9 mouse cellular contexts compared by ENCODE assay signal in genomic region chr5:25530629-25531028, GRCm38 (mm10). TPM values are rescaled to one million over a fixed set of nuclear protein-coding genes. Genes with fewer than 3 reads are reported as not detected.
DNase-seq lines count a peak whose midpoint lies in the region; ATAC-seq and TF ChIP-seq lines count a peak whose summit lies in the region.
"Had no signal": no experiment of that assay in that cellular context is flagged by ENCODE, and none has a peak within 500 bp of the region (broad histone marks: within the 10 kb centered on the region; RNA-seq: fewer than 3 reads in every experiment).

No protein-coding gene starts in this region.

- H3K9me3 ChIP-seq in heart, embryonic 11.5 days (replicated peaks; ENCODE audit: control insufficient read depth, low read length): no peaks in the 10 kb centered on the region
- no peaks in the 10 kb centered on the region for H3K9me3 ChIP-seq in forebrain, embryonic 12.5 days
- no peaks in the 10 kb centered on the region for H3K9me3 ChIP-seq in liver, embryonic 14.5 days (ENCODE audit: control insufficient read depth, low read length)

- no peaks in the 10 kb centered on the region for H3K36me3 ChIP-seq in heart, embryonic 11.5 days (ENCODE audit: control insufficient read depth, insufficient read depth, low read length)
- no peaks in the 10 kb centered on the region for H3K36me3 ChIP-seq in forebrain, embryonic 12.5 days (replicated peaks)
- H3K36me3 ChIP-seq in liver, embryonic 14.5 days (replicated peaks; ENCODE audit: control insufficient read depth, insufficient read depth, low read depth): no peaks in the 10 kb centered on the region

- no peak for ATAC-seq in heart, embryonic 11.5 days (replicated peaks; ENCODE audit: insufficient number of reproducible peaks, low FRiP score, low TSS enrichment)
- ATAC-seq in forebrain, embryonic 12.5 days (ENCODE audit: low FRiP score): no peak
- no peak for ATAC-seq in liver, embryonic 14.5 days (ENCODE audit: insufficient read depth)
- ATAC-seq in monocyte, adult 5-6 weeks (replicated peaks; ENCODE audit: insufficient number of reproducible peaks, low FRiP score, low TSS enrichment, poor library complexity, severe bottlenecking): no peak

- WGBS in heart, embryonic 11.5 days (ENCODE audit: insufficient replicate concordance): 37% methylated on average over 2 of the region's 2 CpGs
- WGBS in forebrain, embryonic 12.5 days: 18% methylated on average over 2 of the region's 2 CpGs
- WGBS in liver, embryonic 14.5 days (ENCODE audit: insufficient replicate concordance): 6% methylated on average over 2 of the region's 2 CpGs

- no peak for TF ChIP-seq EP300 in liver, embryonic 14.5 days (IDR thresholded peaks at IDR 0.05; ENCODE audit: low read depth)

- peaks cover 5% of the 10 kb centered on the region; the same call in 1 of the 2 replicates for H3K4me1 ChIP-seq in heart, embryonic 11.5 days (ENCODE audit: control insufficient read depth, insufficient read depth, low read length)
- 0 out of 2 replicates have a peak, but pooled peaks cover 4% of the 10 kb centered on the region for H3K4me1 ChIP-seq in forebrain, embryonic 12.5 days
- peaks cover 12 to 21% of the 10 kb centered on the region in 2 experiments for H3K4me1 ChIP-seq in liver, embryonic 14.5 days (replicated peaks; ENCODE audit: control insufficient read depth in 2 of 2, insufficient read depth in 2 of 2, low read length in 1 of 2)

- H3K4me2 ChIP-seq in heart, embryonic 11.5 days: peak overlapping the region; percentile 43
- peak overlapping the region; percentile 66 for H3K4me2 ChIP-seq in forebrain, embryonic 12.5 days
- H3K4me2 ChIP-seq in liver, embryonic 14.5 days (ENCODE audit: low read depth): peak overlapping the region; percentile 75

- H3K9ac ChIP-seq in heart, embryonic 11.5 days (ENCODE audit: low read depth, low read length): no peak overlapping the region
- H3K9ac ChIP-seq in forebrain, embryonic 12.5 days: no peak overlapping the region
- H3K9ac ChIP-seq in liver, embryonic 14.5 days (replicated peaks): peak overlapping the region; percentile 89

- TF ChIP-seq CTCF in liver, embryonic 14.5 days (IDR thresholded peaks at IDR 0.05; ENCODE audit: low read depth): no peak

- no peak for DNase-seq in heart, postnatal 14 days
- peak; percentile 60 for DNase-seq in A20 (ENCODE audit: low read depth, low spot score)
- peak in 1 of 3 experiments; percentile 23 for DNase-seq in liver, embryonic 14.5 days (ENCODE audit: low read depth in 3 of 3, low spot score in 3 of 3)
- no peak for DNase-seq in spleen, adult 18-20 months
- no peak for DNase-seq in urinary bladder, postnatal 36 days (ENCODE audit: low spot score in 2 of 2)

- intact Hi-C loops in heart, postnatal 14 days (cut with DNase I): no loop called here

- H3K27me3 ChIP-seq in heart, embryonic 11.5 days (ENCODE audit: control insufficient read depth, insufficient read depth, low read length): no peaks in the 10 kb centered on the region
- H3K27me3 ChIP-seq in forebrain, embryonic 12.5 days: no peaks in the 10 kb centered on the region
- H3K27me3 ChIP-seq in liver, embryonic 14.5 days (ENCODE audit: control insufficient read depth, insufficient read depth, low read length): no peaks in the 10 kb centered on the region
- H3K27me3 ChIP-seq: Patski had no signal

- H3K27ac ChIP-seq in heart, embryonic 11.5 days (ENCODE audit: low read depth, low read length): no peak overlapping the region
- H3K27ac ChIP-seq in forebrain, embryonic 12.5 days: no peak overlapping the region
- H3K27ac ChIP-seq in liver, embryonic 14.5 days: no peak overlapping the region

- H3K4me3 ChIP-seq in heart, embryonic 11.5 days (ENCODE audit: low read depth, low read length): peak overlapping the region; percentile 71
- peak overlapping the region; percentile 78 for H3K4me3 ChIP-seq in forebrain, embryonic 12.5 days (replicated peaks)
- peak overlapping the region; percentile 84 to 90; a peak in 3 of 4 replicates for H3K4me3 ChIP-seq in liver, embryonic 14.5 days (ENCODE audit: insufficient read depth in 1 of 2, low read depth in 2 of 2, low read length in 2 of 2)

RNA-seq across cellular contexts. Expression of gene Cct8l1, which starts 14.8 kb away (rescaled TPM):
- not detected in 2 replicates for polyA plus RNA-seq in heart, embryonic 11.5 days (2014; fragmentation: Nextera tagmentation; extraction: Ambion mirVana)
- total RNA-seq in heart, postnatal 14 days (2021): under 1 TPM; 0.14 to 0.17 TPM
- polyA plus RNA-seq in forebrain, embryonic 12.5 days (2016; fragmentation: Nextera tagmentation; extraction: Ambion mirVana): 0.15 TPM in 1 of 2 replicates, not detected in the other
- not detected in 2 replicates for polyA plus RNA-seq in liver, embryonic 14.5 days (2012; rRNA removed)
- not detected in 2 replicates for polyA plus RNA-seq in liver, embryonic 14.5 days (2014; fragmentation: Nextera tagmentation; extraction: Ambion mirVana)
- not detected in 3 replicates for total RNA-seq in monocyte, adult 5-6 weeks (2017)
- polyA plus RNA-seq: Patski had no signal

RNA-seq across cellular contexts. Expression of gene Kmt2c, which starts 32.0 kb away (rescaled TPM):
- polyA plus RNA-seq in heart, embryonic 11.5 days (2014; fragmentation: Nextera tagmentation; extraction: Ambion mirVana): 9.8 and 12.9 TPM in 2 replicates
- total RNA-seq in heart, postnatal 14 days (2021): 10 to 100 TPM; 47.8 to 49.4 TPM
- polyA plus RNA-seq in forebrain, embryonic 12.5 days (2016; fragmentation: Nextera tagmentation; extraction: Ambion mirVana): 29.6 and 31.2 TPM in 2 replicates
- polyA plus RNA-seq in liver, embryonic 14.5 days (2012; rRNA removed): 5.7 and 7.1 TPM in 2 replicates
- 7.1 and 7.5 TPM in 2 replicates for polyA plus RNA-seq in liver, embryonic 14.5 days (2014; fragmentation: Nextera tagmentation; extraction: Ambion mirVana)
- total RNA-seq in monocyte, adult 5-6 weeks (2017): 71.9 to 130 TPM (median 77.4 TPM) in 3 replicates
